In the genomic region with DNA sequence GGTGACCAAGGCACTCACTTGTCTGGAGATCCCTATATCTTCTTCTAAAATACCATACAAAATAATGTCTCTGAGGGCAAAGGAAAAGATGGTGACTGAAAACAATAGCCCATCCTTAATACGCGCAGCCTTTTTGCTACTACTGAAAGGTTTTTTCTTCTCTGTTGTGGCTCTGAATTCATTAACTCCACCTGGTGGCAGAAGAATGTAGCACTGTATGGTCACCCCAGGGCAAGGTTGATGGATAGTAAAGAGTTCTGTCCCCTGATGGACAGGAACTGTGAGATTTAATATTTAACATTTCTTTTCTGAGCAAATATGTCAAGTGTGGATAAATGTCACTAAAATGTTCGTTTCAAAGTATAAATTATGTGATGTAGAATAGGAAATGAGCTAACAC, we compare ENCODE assay signal across 18 mouse cellular contexts.
DNase-seq lines count a peak whose midpoint lies in the region; ATAC-seq and TF ChIP-seq lines count a peak whose summit lies in the region.
"Had no signal": no experiment of that assay in that cellular context is flagged by ENCODE, and none has a peak within 500 bp of the region (broad histone marks: within the 10 kb centered on the region; RNA-seq: fewer than 3 reads in every experiment).

No protein-coding gene starts in this region.

- WGBS in intestine, postnatal 0 days, result 70% methylated on average over 3 of the region's 3 CpGs
- 74% methylated on average over 3 of the region's 3 CpGs for WGBS in intestine, embryonic 16.5 days

- no peak overlapping the region for H3K4me2 ChIP-seq in intestine, postnatal 0 days (replicated peaks; ENCODE audit: low read depth)
- H3K4me2 ChIP-seq in intestine, embryonic 16.5 days (ENCODE audit: low read depth, low read length), result no peak overlapping the region
- H3K4me2 ChIP-seq: heart, embryonic 12.5 days had no signal

- no peak for ATAC-seq in intestine, postnatal 0 days
- no peak for ATAC-seq in intestine, embryonic 16.5 days
- ATAC-seq: forebrain, embryonic 16.5 days had no signal

- H3K4me1 ChIP-seq in intestine, postnatal 0 days (replicated peaks; ENCODE audit: control insufficient read depth, insufficient read depth, low read length), result no peaks in the 10 kb centered on the region
- H3K4me1 ChIP-seq in intestine, embryonic 16.5 days (ENCODE audit: control insufficient read depth, insufficient read depth, low read length), result no peaks in the 10 kb centered on the region
- H3K4me1 ChIP-seq: heart, embryonic 12.5 days had no signal

- no peaks in the 10 kb centered on the region for H3K36me3 ChIP-seq in intestine, postnatal 0 days (ENCODE audit: control insufficient read depth, insufficient read depth)
- H3K36me3 ChIP-seq in intestine, embryonic 16.5 days (ENCODE audit: control insufficient read depth, insufficient read depth, low read length), result no peaks in the 10 kb centered on the region
- H3K36me3 ChIP-seq: G1E; heart, embryonic 12.5 days had no signal

- DNase-seq in embryo, embryonic 11 days, result peak; percentile 11
- DNase-seq in embryo, embryonic 10 days (ENCODE audit: low spot score), result no peak
- peak; percentile 1 for DNase-seq in retina, postnatal 1 day
- DNase-seq in retina, embryonic 14.5 days (ENCODE audit: low spot score), result no peak
- DNase-seq in adrenal gland, postnatal 10 days, result no peak
- no peak for DNase-seq in gastrocnemius, postnatal 4 days (ENCODE audit: low spot score in 2 of 2)
- DNase-seq: adrenal gland, postnatal 25 days; cerebellum, postnatal 36 days; gastrocnemius, postnatal 14 days; heart, postnatal 4 days; kidney, postnatal 14 days; right cerebral cortex, adult 18-20 months; thymus, postnatal 36 days had no signal

- H3K9ac ChIP-seq in intestine, postnatal 0 days (ENCODE audit: low read depth, low read length), result no peak overlapping the region
- H3K9ac ChIP-seq in intestine, embryonic 16.5 days (ENCODE audit: low read depth, low read length), result no peak overlapping the region
- H3K9ac ChIP-seq: heart, embryonic 12.5 days had no signal

- H3K4me3 ChIP-seq in intestine, postnatal 0 days (ENCODE audit: low read depth, low read length), result no peak overlapping the region
- H3K4me3 ChIP-seq in intestine, embryonic 16.5 days (ENCODE audit: low read length), result no peak overlapping the region
- H3K4me3 ChIP-seq: heart, embryonic 12.5 days had no signal

- TF ChIP-seq CTCF in intestine, postnatal 0 days (IDR thresholded peaks at IDR 0.05; ENCODE audit: low read depth), result peak; percentile 30

- H3K9me3 ChIP-seq in intestine, postnatal 0 days (ENCODE audit: control insufficient read depth), result no peaks in the 10 kb centered on the region
- no peaks in the 10 kb centered on the region for H3K9me3 ChIP-seq in intestine, embryonic 16.5 days (ENCODE audit: control insufficient read depth, low read length)
- H3K9me3 ChIP-seq: heart, embryonic 12.5 days had no signal

- H3K27ac ChIP-seq in intestine, postnatal 0 days (ENCODE audit: low read depth, low read length), result no peak overlapping the region
- H3K27ac ChIP-seq in intestine, embryonic 16.5 days (ENCODE audit: low read length), result no peak overlapping the region

- no peaks in the 10 kb centered on the region for H3K27me3 ChIP-seq in intestine, postnatal 0 days (replicated peaks; ENCODE audit: control insufficient read depth, insufficient read depth, low read length)
- no peaks in the 10 kb centered on the region for H3K27me3 ChIP-seq in intestine, embryonic 16.5 days (replicated peaks; ENCODE audit: control insufficient read depth, insufficient read depth, low read length)
- H3K27me3 ChIP-seq: heart, embryonic 12.5 days had no signal

Comparison
In these comparisons a context has a peak if more than half of its experiments do, and no peak if none do; other contexts are left out.
1. DNase-seq: peak in embryo, embryonic 11 days (single experiment) and retina, postnatal 1 day (single experiment); none in embryo, embryonic 10 days (single experiment), retina, embryonic 14.5 days (single experiment), adrenal gland, postnatal 10 days (single experiment) and gastrocnemius, postnatal 4 days (0 of 2).